Mouse (Mus musculus) neural tube, embryonic 11.5 days (tissue): Measurements from ENCODE around the gene Cyp4f13. TPM values are rescaled to one million over a fixed set of nuclear protein-coding genes. Genes with fewer than 3 reads are reported as not detected.

Experiments
- ATAC-seq: fragments of 200-750 bp; cut with Nextera tagmentation; 2 replicates; pipeline ENCODE4 v1.8.0; 2017; ENCODE audit warnings: moderate number of reproducible peaks, mild to moderate bottlenecking, moderate TSS enrichment, moderate library complexity; ENCODE audit not compliant: insufficient read depth, low FRiP score, low TSS enrichment
- DNase-seq: peaks from one replicate; pipeline ENCODE4 v3.0.0-alpha.2; 2015; ENCODE audit warnings: low spot score
- H3K27ac ChIP-seq: fragments of 300-500 bp; sonication (generic); 2 replicates; pipeline ENCODE4 v1.5.1; 2014; ENCODE audit warnings: low read depth, mild to moderate bottlenecking, low read length
- H3K27me3 ChIP-seq: fragments of 300-500 bp; sonication (generic); 2 replicates; pipeline ENCODE4 v1.6.1; 2014; ENCODE audit warnings: mild to moderate bottlenecking, low read length, mixed read lengths; ENCODE audit not compliant: control insufficient read depth, insufficient read depth
- H3K36me3 ChIP-seq: fragments of 300-500 bp; sonication (generic); 2 replicates; pipeline ENCODE4 v1.6.1; 2014; ENCODE audit warnings: mild to moderate bottlenecking, low read length, moderate library complexity, mixed read lengths; ENCODE audit not compliant: control insufficient read depth, insufficient read depth
- H3K4me1 ChIP-seq: fragments of 300-500 bp; sonication (generic); 2 replicates; pipeline ENCODE4 v1.6.1; 2014; ENCODE audit warnings: low read length, mixed read lengths; ENCODE audit not compliant: control insufficient read depth, insufficient read depth
- H3K4me2 ChIP-seq: fragments of 300-500 bp; sonication (generic); 2 replicates; pipeline ENCODE4 v1.6.1; 2014; ENCODE audit warnings: low read depth, mild to moderate bottlenecking, moderate library complexity
- H3K4me3 ChIP-seq: fragments of 300-500 bp; sonication (generic); 2 replicates; pipeline ENCODE4 v1.5.1; 2014; ENCODE audit warnings: low read depth, low read length
- H3K9ac ChIP-seq: fragments of 300-500 bp; sonication (generic); 2 replicates; pipeline ENCODE4 v1.6.1; 2014; ENCODE audit warnings: mild to moderate bottlenecking, low read length
- H3K9me3 ChIP-seq: fragments of 300-500 bp; sonication (generic); 2 replicates; pipeline ENCODE4 v1.6.1; 2016; ENCODE audit warnings: low read length; ENCODE audit not compliant: control insufficient read depth
- WGBS: fragments of 180-500 bp; shearing (Covaris S2); extraction: QIAGEN DNeasy Blood & Tissue Kit; methylation state at CpG from one replicate; pipeline ENCODE4 v1.1.7; 2014; 5-methylcytosine and 5-hydroxymethylcytosine counted together
- polyA plus RNA-seq: library from polyadenylated mRNA; unstranded; fragments of >200 nt; fragmentation: Nextera tagmentation; extraction: Ambion mirVana; gene quantifications from 2 replicates; pipeline ENCODE4 v1.2.1, GENCODE M21; 2014

The Cyp4f13 gene
- polyA plus RNA-seq, 1 experiment from 2014 or later = 3.0 TPM

DNA sequence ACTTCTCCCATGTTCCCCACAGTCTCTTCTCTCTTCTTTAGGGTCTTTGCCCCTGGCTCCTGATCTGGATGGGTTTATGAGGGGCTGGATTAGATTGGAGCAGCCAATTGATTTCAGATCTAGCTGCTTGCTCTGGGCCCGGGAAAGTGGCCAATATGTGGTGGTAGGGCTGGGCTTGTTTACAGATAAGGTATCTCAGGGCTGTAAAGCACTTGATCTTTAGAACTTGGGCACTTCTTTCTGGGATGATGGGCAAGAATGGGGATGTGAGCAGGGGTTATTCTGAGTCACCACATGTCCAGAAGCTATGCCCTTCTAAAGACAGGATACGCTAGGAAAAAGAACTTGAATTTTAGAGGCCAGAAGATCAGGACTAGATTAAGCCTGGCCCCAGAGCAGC, 28.1 kb downstream of the Cyp4f13 start:
- ATAC-seq = no peak
- Histone ChIP-seq H3K9ac (no peak overlapping the region), H3K27ac (no peak overlapping the region), H3K4me3 (no peak overlapping the region), H3K4me1 (no peaks in the 10 kb centered on the region), H3K27me3 (no peaks in the 10 kb centered on the region), H3K9me3 (no peaks in the 10 kb centered on the region), H3K4me2 (no peak overlapping the region), H3K36me3 (no peaks in the 10 kb centered on the region)
- DNase-seq = no peak
- whole genome bisulfite sequencing = 88% methylated on average over 2 of the region's 2 CpGs

- DNase-seq (no peak), ATAC-seq (no peak)
- no peak within 1 kb of the TSS for H3K27ac ChIP-seq
- H3K9ac ChIP-seq = no peak within 1 kb of the TSS
- no peaks in the 10 kb centered on the region for H3K4me1 ChIP-seq
- no peaks in the 10 kb centered on the region for H3K9me3 ChIP-seq
- H3K4me3 ChIP-seq = no peak within 1 kb of the TSS
- H3K36me3 ChIP-seq = no peaks in the 10 kb centered on the region
- 67% methylated on average over 2 of the region's 2 CpGs for WGBS
- no peaks in the 10 kb centered on the region for H3K27me3 ChIP-seq
- H3K4me2 ChIP-seq = no peak within 1 kb of the TSS
Measured at GRCm38 (mm10) chr17:32917131-32917530, 30.1 kb downstream of the Cyp4f13 start, which contains the start of gene Cyp4f14. TSS of gene Cyp4f14 (minus strand) at chr17:32917342.

- DNase-seq = no peak
- no peak overlapping the region for H3K4me3 ChIP-seq
- no peak overlapping the region for H3K4me2 ChIP-seq
- H3K4me1 ChIP-seq = no peaks in the 10 kb centered on the region
- no peak overlapping the region for H3K9ac ChIP-seq
- no peaks in the 10 kb centered on the region for H3K27me3 ChIP-seq
- 87% methylated on average over 1 of the region's 1 CpGs for WGBS
- no peaks in the 10 kb centered on the region for H3K36me3 ChIP-seq
- no peaks in the 10 kb centered on the region for H3K9me3 ChIP-seq
- no peak overlapping the region for H3K27ac ChIP-seq
- no peak for ATAC-seq
Measured at GRCm38 (mm10) chr17:32916075-32916474, 31.1 kb downstream of the Cyp4f13 start.

DNA sequence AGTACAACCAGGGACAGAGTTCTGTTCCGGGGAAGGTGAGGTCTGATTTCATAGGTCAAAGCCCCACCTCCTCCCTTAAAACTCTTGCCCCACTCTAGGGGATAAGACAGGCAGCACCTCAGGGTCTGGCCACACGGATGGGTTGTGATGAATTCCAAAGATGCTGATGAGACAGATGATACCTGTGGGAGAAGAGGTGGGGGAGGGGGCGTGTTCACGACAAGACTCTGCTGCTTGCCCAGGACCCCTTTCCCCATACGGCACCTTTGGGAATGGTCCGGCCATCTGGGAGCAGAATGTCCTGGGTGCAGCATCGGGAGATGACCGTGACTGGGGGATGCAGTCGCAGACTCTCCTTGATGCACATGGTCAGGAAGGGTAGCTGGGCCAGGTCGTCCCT, 41.0 kb downstream of the Cyp4f13 start:
- no peak for ATAC-seq
- Histone ChIP-seq H3K9ac (no peak overlapping the region), H3K27ac (no peak overlapping the region), H3K4me1 (no peaks in the 10 kb centered on the region), H3K4me2 (no peak overlapping the region), H3K36me3 (no peaks in the 10 kb centered on the region), H3K9me3 (no peaks in the 10 kb centered on the region), H3K4me3 (no peak overlapping the region), H3K27me3 (no peaks in the 10 kb centered on the region)
- DNase-seq = no peak
- WGBS = 77% methylated on average over 10 of the region's 10 CpGs

- no peak for ATAC-seq
- no peak overlapping the region for H3K9ac ChIP-seq
- WGBS = 11% methylated on average over 19 of the region's 19 CpGs
Measured at GRCm38 (mm10) chr17:32905239-32905638, 42.0 kb downstream of the Cyp4f13 start.

GRCm38 (mm10) chr17:32904414-32904813, 42.8 kb downstream of the Cyp4f13 start:
- ATAC-seq = no peak
- no peak for DNase-seq
- H3K4me2 ChIP-seq = no peak overlapping the region
- no peaks in the 10 kb centered on the region for H3K36me3 ChIP-seq
- H3K4me3 ChIP-seq = no peak overlapping the region
- no peaks in the 10 kb centered on the region for H3K27me3 ChIP-seq
- H3K4me1 ChIP-seq = no peaks in the 10 kb centered on the region
- 57% methylated on average over 2 of the region's 2 CpGs for WGBS
- H3K9me3 ChIP-seq = no peaks in the 10 kb centered on the region
- H3K9ac ChIP-seq = no peak overlapping the region
- no peak overlapping the region for H3K27ac ChIP-seq

More at GRCm38 (mm10) chr17:32905239-32905638, 42.0 kb downstream of the Cyp4f13 start:
- H3K4me2 ChIP-seq = peak overlapping the region; percentile 31
- no peaks in the 10 kb centered on the region for H3K9me3 ChIP-seq
- no peak overlapping the region for H3K27ac ChIP-seq
- no peak overlapping the region for H3K4me3 ChIP-seq
- H3K36me3 ChIP-seq = no peaks in the 10 kb centered on the region
- DNase-seq = peak; percentile 55
- no peaks in the 10 kb centered on the region for H3K27me3 ChIP-seq
- H3K4me1 ChIP-seq = no peaks in the 10 kb centered on the region

DNA sequence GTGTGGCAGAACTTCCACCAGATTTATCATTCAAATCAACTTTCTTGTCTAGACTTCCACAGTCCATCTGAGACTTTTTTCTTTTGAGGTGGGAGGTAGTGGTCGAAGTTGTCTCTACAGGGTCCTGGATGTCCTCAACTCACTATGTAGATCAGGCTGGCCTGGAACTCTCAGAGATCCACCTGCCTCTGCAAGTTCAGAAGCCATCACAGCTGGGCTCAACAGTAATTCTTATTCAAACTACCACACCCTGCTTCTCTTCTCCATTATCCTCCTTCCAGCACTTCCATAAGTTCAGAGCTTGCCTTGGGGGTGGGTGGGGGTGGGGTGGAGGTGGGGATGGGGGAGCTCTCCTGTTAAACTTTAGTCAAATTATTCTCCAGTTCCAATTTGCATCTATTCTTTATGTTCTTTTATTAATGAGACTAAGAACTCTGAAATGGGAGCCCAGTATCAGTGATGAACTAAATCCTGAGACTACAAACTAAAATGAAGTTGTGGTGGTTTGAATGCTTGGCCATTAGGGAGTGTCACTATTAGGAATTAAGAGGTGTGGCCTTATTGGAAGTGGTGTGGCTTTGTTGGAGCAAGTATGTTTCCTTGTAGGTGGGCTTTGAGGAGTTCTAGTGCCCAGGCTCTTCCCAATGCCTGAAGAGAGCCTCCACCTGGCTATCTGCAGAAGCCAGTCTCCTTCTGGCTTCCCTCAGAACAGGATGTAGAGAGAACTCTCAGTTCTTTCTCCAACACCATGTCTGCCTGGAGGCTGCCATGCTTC, 45.3 kb downstream of the Cyp4f13 start:
- Histone ChIP-seq H3K4me1 (no peaks in the 10 kb centered on the region), H3K9ac (no peak overlapping the region), H3K9me3 (no peaks in the 10 kb centered on the region), H3K27me3 (no peaks in the 10 kb centered on the region), H3K4me3 (no peak overlapping the region), H3K4me2 (no peak overlapping the region), H3K36me3 (no peaks in the 10 kb centered on the region), H3K27ac (no peak overlapping the region)
- no peak for DNase-seq
- no peak for ATAC-seq
- WGBS = 56% methylated on average over 1 of the region's 1 CpGs

GRCm38 (mm10) chr17:32895421-32895820, 51.8 kb downstream of the Cyp4f13 start:
- no peaks in the 10 kb centered on the region for H3K9me3 ChIP-seq
- DNase-seq (no peak), ATAC-seq (no peak)
- WGBS = 93% methylated on average over 4 of the region's 4 CpGs
- H3K4me3 ChIP-seq = no peak overlapping the region
- 0 out of 2 replicates have a peak, but pooled peaks cover 1% of the 10 kb centered on the region for H3K4me1 ChIP-seq
- H3K36me3 ChIP-seq = no peaks in the 10 kb centered on the region
- H3K27me3 ChIP-seq = no peaks in the 10 kb centered on the region
- no peak overlapping the region for H3K9ac ChIP-seq
- no peak overlapping the region for H3K27ac ChIP-seq
- H3K4me2 ChIP-seq = no peak overlapping the region

- Histone ChIP-seq H3K27ac (no peak overlapping the region), H3K36me3 (no peaks in the 10 kb centered on the region), H3K4me1 (0 out of 2 replicates have a peak, but pooled peaks cover 4% of the 10 kb centered on the region), H3K9ac (no peak overlapping the region), H3K4me3 (no peak overlapping the region), H3K9me3 (no peaks in the 10 kb centered on the region), H3K4me2 (no peak overlapping the region), H3K27me3 (no peaks in the 10 kb centered on the region)
- ATAC-seq (no peak), DNase-seq (no peak)
- WGBS = 79% methylated on average over 3 of the region's 3 CpGs
Measured at GRCm38 (mm10) chr17:32893901-32894300, 53.3 kb downstream of the Cyp4f13 start.
